Mouse (Mus musculus): ENCODE data around the gene Pax6.

The Pax6 gene

DNA sequence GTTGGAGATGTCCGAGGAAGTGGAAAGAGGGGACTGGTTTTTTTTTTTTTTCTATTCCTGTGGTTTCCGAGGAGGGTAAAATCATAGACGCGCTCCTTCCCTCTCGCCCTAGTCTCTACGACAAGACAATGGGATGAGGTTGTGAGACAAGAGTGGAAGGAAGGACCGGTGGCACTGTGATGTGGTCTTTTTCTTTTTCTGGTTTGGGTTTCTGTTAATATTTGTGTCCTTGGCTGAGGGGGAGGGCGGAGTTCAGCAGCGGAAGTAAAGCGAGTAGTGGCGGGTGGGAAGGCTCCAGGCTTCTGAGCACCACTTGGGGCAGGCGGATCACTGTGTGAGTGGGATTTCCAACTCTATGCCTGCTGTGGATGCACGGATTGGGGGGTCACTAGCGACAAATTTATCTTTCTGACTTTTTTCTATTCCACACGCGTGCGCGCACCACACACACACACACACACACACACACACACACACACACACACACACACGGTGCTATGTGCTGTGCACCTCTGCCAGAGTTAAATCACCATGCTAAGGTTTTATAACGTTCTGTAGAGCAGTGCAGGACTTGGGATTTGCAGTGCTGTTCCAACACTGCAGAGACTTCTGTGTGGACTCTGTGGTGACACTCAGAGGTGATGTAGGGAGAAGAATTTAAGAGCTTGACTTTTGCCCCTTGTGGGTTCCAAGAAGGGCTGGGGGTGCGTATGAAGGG, 14.1 kb downstream of the Pax6 start:
- no peak for DNase-seq (ENCODE audit: extremely low spot score, low read depth, low spot score)

DNA sequence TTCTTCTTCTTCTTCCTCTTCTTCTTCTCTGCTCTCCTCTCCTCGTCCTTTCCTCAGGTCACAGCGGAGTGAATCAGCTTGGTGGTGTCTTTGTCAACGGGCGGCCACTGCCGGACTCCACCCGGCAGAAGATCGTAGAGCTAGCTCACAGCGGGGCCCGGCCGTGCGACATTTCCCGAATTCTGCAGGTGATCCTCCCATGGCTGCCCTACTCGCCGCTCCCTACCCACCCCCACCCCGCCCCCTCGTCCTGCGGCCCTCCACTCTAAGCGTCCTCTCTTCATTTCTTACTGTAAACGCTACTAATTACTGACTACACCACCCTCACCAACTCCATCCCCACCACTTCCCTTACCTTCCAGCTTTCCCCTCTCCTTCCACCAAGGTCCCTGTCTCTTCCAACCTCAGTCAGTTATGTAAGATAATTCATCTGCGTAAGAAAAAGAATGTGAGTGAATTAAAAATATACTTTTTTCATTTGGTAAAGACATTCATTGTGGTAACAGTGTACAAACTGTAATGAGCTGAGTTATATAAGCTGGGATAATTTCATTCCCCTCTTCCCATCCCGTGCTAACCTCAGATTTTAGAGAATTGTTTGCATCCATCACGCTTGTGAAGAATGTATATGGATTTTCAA, 15.2 kb downstream of the Pax6 start:
- no peak for DNase-seq (ENCODE audit: extremely low spot score, low read depth, low spot score)

DNA sequence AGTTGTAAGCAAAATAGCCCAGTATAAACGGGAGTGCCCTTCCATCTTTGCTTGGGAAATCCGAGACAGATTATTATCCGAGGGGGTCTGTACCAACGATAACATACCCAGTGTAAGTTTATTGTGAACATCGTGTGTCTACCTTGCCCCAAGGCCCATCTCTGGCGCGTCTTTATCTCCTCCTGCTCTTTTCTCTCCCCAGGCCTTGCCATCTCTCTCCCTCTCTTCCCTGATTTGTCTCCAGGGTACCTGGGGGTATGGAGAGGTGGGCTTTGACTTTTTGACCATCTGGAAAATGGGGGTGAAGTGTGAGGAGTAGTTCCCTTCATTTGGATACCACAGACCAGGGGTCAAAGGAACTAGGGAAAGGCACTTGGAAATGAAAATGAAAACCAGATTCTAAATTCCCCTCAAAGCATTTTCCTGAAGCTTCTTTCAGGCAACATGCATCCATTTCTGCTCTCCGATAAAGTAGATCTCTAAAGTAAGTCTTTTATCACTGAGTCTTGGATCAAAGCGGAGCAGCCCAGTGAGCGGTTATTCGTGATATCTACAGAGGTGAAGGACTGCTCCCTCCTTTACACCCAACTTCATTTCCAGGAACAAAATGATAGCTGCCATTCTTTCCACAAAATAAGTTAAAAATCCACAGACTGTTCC, 16.4 kb downstream of the Pax6 start:
- no peak for DNase-seq (ENCODE audit: extremely low spot score, low read depth, low spot score)

DNA sequence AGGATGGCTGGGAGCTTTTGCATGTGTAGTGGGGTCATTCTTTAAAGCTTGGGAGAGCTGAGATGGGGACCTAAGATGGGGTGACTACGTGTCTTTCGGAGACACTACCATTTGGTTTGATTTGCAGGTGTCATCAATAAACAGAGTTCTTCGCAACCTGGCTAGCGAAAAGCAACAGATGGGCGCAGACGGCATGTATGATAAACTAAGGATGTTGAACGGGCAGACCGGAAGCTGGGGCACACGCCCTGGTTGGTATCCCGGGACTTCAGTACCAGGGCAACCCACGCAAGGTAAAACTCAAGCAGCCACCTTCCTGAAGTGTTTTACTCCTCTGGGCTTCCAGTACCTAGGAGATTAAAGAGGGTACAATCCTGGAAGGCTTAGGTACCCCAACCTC, 17.0 kb downstream of the Pax6 start:
- no peak for DNase-seq (ENCODE audit: extremely low spot score, low read depth, low spot score)

DNA sequence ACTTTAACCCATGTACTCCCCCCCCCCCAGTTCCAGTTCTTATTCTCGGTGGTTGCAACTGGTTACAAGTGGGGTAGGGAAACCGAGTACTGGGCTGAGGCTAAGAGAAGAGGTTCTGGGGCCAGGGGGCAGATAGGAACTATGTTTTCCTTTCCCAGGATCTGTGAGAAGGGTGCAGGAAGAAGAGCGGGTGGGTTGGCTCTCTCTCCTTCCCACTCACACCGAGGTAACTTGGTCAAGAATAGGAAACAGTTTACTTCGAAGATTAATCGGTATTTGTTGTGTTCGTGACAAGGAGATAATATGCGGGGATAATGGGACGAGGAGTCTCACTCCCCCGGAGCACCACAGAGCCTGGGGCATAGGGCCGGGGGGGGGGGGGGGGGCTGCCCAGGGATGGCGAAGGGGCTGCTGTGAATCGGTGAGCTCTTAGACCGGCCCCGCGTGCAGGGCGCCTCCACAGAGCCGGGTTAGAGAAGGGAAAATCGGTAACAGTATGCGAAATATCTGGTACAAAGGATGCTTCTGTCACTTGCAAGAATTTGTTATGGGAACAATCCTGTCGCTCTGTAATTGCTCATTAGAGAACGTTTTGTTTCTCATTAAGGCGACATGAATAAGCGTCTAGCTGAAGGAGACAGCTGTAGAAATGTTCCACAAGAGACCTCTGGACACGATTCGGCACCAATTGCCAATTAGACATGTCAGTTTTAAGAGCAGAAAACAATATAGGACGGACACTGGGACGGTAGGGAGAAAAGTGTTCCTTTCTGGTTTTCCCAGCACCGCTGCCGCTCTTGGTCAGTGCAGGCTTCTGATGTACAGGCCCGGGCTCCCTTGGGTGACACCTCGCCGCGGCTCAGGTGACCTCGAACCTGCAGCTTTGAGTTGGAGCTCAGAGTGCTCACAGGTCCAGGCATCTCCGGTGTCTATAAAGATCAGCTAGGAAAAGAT, 17.9 kb downstream of the Pax6 start:
- DNase-seq (ENCODE audit: extremely low spot score, low read depth, low spot score): no peak

DNA sequence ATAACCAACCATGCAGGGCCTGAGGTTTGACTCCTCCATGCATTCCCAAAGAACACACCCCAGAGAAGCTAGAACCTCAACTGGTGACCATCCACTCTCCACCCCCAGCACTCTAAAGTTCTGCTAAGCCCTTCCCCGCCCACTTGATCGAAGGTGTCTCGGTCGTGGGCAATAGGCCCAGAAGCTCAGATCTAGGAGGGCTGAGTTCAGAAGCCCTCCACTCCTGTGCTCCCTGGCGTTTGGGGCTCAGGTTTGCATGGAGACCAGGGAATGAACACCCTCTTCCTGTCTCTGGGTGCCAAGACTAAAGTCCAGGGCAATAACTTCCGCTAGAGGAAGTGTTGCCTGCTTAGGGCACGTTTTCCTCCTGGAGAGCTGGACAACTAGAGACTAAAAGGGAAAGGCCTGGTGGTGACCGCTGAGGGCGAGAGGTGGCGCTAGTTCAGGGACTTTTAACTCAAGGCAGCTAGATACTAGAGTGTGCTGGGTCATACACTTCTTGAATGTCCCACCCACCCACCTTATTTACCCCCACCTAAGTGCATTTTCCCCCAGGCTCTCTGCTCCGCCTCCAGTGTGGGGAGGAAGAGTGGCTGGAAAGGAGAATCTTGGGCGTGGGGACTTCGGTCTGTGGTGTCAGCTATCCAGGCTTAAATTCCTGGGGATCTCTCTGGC, 18.8 kb downstream of the Pax6 start:
- no peak for DNase-seq (ENCODE audit: extremely low spot score, low read depth, low spot score)

DNA sequence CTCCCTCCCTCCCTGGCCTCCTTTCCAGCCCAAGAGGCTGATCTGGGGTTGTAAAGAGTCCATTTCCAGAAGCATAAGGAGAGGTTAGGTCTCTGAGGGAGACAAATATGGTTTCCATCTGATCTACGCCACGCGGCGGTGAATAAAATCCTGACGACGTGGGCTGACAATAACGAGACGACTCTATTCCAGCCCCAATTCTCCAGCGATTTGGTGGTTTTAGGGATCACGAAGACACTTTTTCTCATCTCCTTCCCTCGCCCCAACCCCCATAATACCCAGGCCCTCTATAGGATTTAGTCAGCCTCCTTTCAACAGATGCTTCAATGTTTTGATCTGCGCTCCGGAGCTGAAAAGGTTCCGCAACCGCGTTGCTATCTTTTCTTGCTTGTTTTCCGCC, 19.3 kb downstream of the Pax6 start:
- no peak for DNase-seq (ENCODE audit: extremely low spot score, low read depth, low spot score)

DNA sequence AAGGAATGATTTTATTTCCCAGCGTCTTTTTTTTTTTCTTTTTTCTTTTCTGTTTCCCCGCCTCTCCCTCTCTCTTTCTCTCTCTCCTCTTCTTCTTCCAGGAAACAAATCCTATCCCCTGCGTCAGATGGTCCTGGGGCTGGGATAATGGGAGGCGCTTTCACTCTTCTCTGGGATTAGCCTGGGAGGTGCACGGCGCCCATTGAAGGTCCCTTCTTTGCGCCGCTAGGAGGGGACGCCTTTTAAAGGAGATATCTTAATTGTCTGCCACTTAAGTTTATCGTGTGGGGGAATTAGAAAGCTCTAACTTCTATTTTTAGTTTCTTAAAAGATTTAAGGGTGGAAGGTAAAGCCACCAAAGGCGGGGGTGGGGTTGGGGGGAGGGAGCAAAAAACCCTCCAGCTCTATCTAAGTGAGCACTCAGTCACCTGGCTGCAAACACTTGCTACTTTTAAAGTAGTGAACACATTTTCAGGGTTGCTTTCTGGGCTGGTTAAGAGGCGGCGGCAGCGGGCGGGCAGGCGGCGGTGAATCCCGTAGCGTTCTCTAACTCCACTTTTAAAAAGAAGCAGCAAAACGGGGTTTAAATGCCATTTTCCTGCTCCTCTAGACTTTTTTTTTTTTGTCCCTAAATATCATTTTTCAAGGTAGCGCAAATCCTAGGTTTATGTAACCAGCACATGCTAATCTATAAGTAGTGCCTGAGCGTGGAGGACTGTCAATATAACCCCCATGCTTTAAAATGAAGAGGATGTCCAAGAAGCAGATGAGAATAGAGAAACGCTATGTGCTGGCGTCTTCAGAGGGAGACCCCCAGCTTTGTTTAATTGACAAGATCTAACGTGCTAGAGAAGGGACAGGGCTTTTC, 20.0 kb downstream of the Pax6 start:
- no peak for DNase-seq (ENCODE audit: extremely low spot score, low read depth, low spot score)

DNA sequence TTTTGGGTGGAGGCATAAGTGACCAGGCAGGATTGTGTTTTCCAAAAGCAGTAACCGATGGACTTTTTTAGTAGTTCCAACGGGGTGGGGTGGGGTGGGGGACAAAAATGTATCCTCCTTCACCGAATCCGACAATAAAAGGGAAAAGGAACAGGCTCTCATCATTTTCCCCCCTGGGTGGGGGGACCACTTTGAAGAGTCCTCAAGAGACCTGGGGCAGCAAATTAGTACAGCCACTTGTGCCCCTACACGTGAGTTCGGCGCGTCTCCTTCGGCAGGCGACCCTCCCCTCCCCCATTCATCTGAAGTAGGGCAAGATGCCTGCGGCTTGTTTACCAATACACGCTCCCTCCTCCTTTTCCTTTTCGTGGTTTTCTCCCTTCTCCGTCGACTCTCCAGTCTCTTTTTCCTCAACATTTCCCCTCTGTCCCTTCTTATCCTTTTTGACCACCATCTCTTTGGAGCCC, 20.6 kb downstream of the Pax6 start:
- no peak for DNase-seq (ENCODE audit: extremely low spot score, low read depth, low spot score)

DNA sequence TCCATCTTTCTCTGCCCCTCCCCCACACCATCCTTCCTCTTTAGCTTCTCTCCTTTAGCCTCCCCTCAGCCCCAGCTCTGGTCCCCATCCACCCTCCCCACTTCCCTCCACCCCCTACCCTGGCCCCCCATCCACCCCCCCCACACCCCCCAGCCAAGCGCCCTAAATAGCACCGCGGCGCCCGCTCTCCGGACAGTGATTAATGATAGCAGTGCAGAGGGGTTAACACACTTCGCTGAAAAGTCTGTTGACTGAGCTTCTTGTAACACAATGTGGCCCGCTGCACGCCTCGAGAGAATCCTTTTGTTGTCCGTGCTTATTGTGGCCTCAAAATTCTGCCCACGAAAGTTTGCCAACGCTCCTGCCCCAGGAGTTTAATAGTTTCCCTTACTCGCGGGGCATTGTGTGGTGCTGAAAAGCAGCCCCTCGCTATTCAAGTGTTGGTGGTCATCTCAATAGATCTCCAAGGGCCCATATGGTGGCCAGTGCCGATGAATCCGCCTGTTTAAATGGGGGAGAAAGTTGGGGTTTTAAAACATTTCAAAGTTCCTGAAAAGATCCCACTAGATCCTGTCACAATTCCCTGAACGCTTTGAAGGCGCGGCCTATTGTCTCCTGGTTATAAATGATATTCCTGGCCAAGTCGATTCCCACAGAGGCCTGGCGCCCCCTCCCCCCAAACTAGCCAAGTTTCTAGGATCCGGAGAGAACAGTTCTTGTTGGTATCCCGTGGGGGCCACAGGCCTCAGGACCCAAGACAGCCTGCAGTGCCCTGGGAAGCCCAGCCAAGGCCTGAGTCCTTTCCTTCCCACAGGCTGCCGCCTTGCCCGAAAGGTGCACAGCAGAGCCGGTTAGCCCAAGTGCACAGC, 21.3 kb downstream of the Pax6 start:
- no peak for DNase-seq (ENCODE audit: extremely low spot score, low read depth, low spot score)

DNA sequence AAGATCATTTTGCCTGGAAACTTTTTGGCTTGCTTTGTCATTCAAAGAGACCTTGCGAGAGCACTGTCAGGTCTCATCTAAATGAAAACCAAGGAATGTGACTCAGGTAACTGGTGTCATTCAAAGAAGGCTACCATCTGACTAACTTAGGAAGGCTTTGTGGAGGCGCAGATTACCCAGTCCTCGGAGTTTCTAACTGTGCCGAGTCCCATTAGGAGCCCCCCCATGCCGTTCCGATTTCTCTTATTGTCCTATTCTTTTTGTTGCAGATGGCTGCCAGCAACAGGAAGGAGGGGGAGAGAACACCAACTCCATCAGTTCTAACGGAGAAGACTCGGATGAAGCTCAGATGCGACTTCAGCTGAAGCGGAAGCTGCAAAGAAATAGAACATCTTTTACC, 22.6 kb downstream of the Pax6 start:
- DNase-seq (ENCODE audit: extremely low spot score, low read depth, low spot score): no peak

DNA sequence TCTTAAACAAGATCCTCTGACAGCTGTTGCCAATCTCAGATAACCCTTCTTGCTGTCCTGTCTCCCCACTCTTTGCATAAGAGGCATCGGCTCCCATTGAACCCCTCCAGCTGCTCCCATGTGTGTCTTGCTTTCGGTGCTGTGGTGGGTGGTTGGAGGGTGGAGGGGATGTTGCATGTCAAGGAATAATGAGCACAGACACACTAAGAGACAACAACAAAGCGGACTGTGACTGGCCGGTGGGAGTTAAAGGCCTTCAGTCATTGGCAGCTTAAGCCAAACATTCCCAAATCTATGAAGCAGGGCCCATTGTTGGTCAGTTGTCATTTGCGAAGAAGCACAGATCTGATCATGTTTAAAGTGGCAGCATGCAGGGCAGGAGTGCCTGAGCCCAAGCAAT, 29.0 kb downstream of the Pax6 start:
- no peak for DNase-seq (ENCODE audit: extremely low spot score, low read depth, low spot score)

DNA sequence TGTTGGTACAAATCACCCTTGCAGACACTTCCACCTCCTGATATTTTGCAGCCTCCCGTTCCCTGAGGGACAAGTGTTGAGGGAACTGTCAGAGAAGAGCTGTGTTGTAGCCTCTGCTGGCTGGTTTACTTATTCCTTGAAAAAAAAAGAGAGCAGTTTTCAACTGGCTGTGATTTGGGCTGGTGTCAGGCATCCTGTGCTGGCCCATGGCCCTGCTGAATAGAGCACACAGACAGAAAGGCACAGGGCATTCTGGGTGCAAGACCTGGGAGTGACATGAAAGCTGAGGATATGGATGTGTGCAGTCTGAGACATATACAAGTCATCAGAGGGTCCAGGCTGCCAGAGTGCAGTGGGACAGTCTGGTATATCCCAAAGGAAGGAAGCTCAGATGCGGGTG, 29.9 kb downstream of the Pax6 start:
- no peak for DNase-seq (ENCODE audit: extremely low spot score, low read depth, low spot score)

DNA sequence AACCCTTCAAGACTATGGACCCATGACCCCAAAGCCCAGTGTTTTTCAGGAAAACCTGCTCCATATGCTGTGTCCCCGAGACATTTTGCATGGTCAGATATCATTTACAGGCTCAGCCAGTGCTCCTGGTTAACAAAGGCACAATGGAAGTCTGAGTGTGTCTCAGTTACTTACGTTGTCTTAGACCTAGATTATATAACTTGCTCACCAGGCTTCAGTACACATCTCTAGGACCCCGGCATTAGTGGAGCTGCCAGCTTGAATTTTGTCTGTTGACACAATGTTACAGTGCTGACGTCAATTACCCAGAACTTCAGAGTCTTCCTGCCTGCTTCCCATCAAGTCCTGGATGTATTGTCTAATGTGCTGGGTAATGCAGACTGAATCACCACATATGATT, 33.1 kb downstream of the Pax6 start:
- DNase-seq (ENCODE audit: extremely low spot score, low read depth, low spot score): no peak

DNA sequence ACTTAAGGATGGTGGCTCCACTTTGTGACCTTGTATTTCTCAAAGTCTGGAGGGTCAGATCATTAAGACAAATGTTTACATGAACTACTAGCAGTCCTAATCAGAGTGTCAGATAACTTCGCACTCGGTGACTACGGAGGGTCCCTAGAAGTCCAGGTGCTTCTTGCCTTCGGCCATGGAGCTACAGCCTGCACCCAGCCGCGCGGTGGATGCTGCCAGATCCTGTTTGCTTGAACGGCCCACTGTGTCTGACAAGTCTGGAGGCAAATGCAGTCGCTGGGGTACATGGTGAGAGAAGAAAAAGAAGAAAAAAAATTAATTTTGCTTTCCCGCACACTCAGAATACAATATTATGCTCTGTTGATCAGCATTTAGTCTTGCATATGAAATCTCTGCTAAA, 33.9 kb downstream of the Pax6 start:
- DNase-seq (ENCODE audit: extremely low spot score, low read depth, low spot score): no peak

DNA sequence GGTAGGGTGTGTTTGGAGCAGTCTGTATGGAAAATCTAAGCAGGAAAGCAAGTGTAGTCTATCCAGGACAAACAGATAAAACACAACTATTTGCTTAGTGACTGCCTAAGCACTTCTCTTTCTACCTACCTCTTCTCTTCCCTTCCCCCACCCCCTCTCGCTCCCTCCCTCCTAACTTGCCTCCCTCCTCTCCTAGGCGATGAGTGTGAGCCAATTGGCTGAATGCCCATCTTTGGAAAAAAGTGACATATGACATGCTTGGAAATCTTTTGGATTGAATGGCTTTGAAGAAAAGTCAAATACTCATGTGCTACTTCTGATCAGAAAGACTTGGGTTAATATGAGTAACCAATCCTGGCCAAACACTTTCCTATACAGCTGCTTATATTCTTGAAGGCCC, 36.6 kb downstream of the Pax6 start:
- DNase-seq (ENCODE audit: extremely low spot score, low read depth, low spot score): no peak

DNA sequence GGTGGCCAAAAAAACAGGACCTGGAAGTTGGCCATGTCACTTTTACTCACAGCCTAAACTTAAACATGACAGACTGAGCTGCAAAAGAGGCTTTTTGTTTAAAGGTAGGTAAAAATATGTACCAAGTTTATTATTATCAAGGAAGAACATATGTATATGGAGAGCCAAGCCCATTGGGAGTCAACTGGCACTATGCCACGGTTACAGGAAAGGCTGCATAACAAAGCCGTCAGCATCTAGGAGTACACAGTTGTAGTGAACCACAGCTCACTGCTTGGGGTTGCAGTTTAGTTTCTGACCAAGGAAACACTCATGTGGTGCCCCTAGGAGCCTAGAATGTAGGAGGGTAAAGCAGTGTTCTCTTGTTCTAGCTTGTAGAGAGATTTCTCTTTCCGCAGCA, 40.4 kb downstream of the Pax6 start:
- no peak for DNase-seq (ENCODE audit: extremely low spot score, low read depth, low spot score)

DNA sequence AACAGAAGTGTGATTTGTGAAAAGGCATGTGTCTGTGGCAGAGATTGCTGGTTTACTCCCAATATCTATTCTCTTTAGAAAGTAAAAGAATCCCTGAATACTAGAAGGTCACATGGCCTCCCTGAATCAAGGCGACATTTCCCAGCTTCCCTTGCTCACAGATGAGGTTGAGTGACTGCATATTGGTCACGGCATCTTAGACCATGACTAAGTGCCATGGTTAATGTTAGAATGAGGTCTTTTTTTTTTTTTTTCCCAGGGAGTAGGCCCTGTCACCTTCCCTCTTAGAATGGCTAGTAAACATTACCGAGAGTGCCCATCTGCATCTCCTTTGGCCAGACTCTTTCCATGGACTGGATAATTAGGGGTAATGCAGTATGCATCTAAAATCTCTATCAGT, 41.8 kb downstream of the Pax6 start:
- DNase-seq (ENCODE audit: extremely low spot score, low read depth, low spot score): no peak

Measured in hindlimb bud, embryonic 11.5 days (tissue).